Mouse (Mus musculus) cortical plate, adult 2 months (tissue): Measurements from ENCODE around the gene Stx3.

Experiments
- CTCF ChIP-seq: fragments of 200-500 bp; IDR thresholded peaks from 2 replicates; pipeline ENCODE4 v1.5.1; 2011; ENCODE audit warnings: mild to moderate bottlenecking, control low read depth, low read length; ENCODE audit not compliant: insufficient read depth; ENCODE audit errors: extremely low read depth
- POLR2A ChIP-seq: fragments of 200-500 bp; IDR thresholded peaks from 2 replicates; pipeline ENCODE4 v1.6.1; 2011; ENCODE audit warnings: mild to moderate bottlenecking, low read length, control low read depth; ENCODE audit not compliant: insufficient read depth; ENCODE audit errors: extremely low read depth

- no peak for TF ChIP-seq CTCF
- TF ChIP-seq POLR2A: no peak
Observed at GRCm38 (mm10) chr19:11804423-11804822, 14.8 kb downstream of the Stx3 start.
